Mouse (Mus musculus): ENCODE data around the gene Dlec1.

DNA sequence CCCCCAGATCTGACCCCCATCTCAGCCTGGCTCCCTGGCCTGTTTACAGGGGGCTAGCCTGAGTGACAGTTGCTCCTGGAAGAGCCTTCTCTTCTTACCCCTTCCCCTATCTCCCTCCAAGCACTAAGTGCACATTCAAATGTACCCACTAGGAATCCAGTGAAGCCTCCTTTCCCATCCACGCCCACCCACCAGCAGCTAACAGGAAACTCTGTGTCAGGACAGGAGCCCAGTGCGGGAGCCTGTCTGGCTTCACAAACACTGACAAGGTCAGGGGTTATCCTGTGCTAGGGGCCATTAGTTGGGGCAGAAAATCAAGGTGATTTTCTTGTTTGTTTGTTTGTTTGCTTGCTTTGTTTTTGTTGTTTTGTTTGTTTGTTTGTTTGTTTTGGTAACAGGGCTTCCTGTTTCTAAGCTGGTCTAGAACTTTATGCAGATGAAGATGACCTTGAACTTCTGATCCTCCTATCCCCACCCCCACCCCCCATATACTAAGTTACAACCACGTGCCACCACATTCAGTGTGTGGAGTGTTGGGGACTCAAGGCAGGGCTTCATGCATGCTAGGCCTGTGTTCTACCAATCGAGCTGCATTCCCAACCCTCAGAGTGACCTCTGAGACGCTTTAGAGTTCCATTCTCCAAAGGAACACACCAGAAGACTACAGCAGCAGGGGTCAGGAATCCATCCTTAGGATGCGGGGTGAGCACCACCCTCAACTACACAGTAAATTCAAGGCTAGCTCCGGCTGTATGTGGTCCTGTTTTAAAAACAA lies 19.4 kb upstream of the Dlec1 start:
- TF ChIP-seq CTCF (IDR thresholded peaks at IDR 0.05; ENCODE audit: borderline replicate concordance, insufficient read depth, low read length) = no peak
- TF ChIP-seq POLR2A (IDR thresholded peaks at IDR 0.05; ENCODE audit: low read depth, low read length) = no peak
